Mouse (Mus musculus) T-helper 1 cell (primary cell): ENCODE results near the gene Gpr62.

Experiments
- in situ Hi-C: fragments of 300-600 bp; cut with MboI, MseI; formaldehyde crosslinking; loops from one replicate; pipeline ENCODE4 v1.15.1; 2025; ENCODE audit warnings: high pct_unique_total_duplicates

Gpr62 gene

DNA sequence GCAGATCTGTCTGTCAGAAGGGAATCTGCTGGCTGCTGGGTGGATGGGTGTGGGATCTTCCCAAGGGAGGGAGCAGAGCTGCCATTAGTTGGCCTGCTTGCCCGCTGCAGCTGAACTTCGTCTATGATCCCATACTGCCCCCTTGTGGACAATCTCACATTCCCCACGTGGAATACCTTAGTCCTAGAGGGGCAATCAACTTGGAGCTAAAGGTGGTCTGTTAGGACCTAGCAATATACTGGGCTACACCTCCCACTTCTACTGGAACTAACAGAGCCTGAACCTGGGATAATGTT is 43.9 kb downstream of the Gpr62 start:
- in situ Hi-C loops: loop anchor here (5.0 to 25.0 kb wide), 3 partner anchors 115 to 760 kb away; no protein-coding TSS in a partner anchor

DNA sequence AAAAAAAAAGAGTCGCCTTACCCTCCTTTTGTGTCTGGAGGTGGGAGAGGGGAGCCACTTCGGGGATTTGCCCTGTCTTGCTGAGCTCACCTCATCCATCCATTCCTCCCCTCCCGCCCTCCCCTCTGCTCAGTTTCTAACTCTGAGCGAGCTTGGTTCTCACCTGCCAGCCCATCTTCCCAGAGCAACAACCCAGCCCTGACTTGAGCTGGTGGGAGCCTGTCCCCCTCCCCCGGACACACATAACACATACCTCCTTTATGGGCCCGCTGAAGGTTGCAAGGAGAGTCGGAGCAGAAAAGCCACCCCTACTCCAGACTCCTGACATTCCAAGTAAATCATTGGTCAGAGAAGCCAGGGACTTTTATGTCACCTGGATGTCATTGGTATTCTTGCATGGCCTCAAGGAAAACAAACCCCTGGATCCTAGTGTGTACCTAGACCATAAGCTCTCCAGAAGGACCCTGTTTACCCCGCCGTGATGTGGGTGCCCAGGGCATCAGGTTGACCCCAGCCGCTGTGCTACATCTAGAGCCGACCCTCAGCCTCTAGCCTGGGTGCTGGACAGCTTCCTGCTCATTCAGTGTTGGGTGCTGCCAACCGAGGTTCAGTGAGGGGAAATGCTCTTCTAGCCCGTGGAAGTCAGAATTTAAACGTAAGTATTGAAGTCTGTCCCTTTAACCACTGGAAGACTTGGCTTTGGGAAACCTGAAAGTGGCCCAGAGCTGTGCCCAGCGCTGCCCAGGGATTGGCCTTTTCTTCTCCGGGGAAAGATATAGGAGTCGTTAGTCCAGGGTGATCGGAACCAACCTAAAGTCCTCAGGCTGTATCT is 44.5 kb downstream of the Gpr62 start:
- in situ Hi-C loops: loop anchor here (5.0 to 25.0 kb wide), 3 partner anchors 114 to 759 kb away; no protein-coding TSS in a partner anchor

DNA sequence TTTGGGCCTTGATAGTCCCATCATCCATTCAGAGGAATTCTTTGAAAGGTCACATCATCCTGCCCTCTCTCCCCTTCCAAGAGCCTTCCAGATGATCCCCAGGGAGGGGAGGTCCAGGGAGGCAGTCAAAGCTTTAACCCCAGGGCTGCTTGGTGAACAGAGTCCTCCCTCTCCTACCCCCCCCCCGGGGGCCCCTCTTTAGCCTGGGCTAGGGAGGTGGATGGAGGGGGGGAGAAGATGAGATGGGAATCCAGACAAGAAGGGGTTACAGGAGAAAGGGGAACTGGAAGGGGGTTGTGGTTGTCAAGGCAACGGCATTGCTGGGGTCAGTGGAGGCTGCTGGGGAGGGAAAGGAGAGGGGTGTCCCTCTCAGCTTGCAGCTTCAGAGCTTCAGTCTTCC is 45.1 kb downstream of the Gpr62 start:
- in situ Hi-C loops: loop anchor here (5.0 to 25.0 kb wide), 3 partner anchors 113 to 758 kb away; no protein-coding TSS in a partner anchor

DNA sequence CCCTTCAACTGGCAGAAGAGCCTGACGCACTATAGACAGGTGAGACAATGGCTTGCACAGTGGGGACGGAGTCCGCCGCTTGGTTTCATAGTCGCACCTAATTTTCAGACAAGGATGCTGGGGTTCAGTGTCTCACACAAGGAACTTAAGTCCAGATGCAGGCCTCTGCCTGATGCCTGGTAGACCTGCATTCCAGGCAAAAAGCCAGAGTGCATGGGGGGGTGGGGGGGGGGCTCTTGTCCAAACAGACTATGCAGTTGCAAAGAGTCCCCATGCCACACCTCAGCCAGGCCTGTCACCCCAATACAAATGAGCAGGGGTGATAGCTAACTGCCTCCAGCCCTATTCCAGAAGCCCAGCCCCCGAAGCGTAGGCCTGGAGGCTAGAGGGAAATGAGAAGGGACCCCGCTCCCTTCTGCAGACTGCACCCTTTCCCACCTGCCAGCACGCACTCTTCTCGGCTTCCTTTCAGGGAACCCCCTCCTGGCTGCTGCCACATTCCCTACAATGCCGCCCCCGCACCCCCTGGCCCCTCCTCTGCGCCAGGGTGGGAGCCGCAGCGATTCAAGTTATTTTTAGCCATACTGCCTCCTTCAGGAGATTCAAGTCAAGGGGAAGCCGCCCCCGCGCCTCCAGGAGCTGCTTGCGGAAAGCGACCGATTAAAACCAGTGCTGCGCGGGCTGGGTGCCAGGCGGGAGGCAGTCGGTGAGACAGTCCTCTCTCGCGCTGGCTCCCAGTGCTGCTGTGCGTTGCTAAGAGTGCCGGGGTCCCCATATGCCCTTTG is 47.7 kb downstream of the Gpr62 start:
- in situ Hi-C loops: loop anchor here (25.0 kb wide), 1 partner anchor 756 kb away; no protein-coding TSS in a partner anchor

DNA sequence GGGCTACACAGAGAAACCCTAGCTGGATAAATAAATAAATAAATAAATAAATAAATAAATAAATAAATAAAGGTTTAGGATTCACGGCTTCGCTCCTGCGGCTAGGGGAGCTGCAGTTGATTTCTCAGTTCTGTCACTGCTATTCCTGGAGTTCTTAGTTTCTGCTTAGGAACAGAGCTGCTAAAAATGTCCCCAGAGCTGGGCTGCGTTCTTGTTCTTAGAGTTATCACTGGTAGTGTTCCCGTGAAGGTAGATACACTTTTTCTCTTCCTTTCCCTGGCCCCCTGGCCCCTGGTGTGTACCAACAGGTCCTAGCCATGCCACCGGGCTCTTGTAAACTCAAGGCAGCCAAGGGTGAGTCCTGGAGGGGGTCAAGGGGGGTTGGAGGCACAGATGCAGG is 48.9 kb downstream of the Gpr62 start:
- in situ Hi-C loops: loop anchor here (25.0 kb wide), 1 partner anchor 755 kb away; no protein-coding TSS in a partner anchor
